Mouse (Mus musculus) heart, embryonic 10.5 days (tissue): ENCODE measurements around the gene Upf1. TPM values are rescaled to one million over a fixed set of nuclear protein-coding genes. Genes with fewer than 3 reads are reported as not detected.

Experiments
- polyA plus RNA-seq: library from polyadenylated mRNA; unstranded; fragments of >200 nt; fragmentation: Nextera tagmentation; extraction: Ambion mirVana; gene quantifications from 2 replicates; pipeline ENCODE4 v1.2.1, GENCODE M21; 2016

The Upf1 gene
- polyA plus RNA-seq, 1 experiment from 2014 or later, result 19.8 TPM

Other genes starting within 250 kb of the Upf1 start
- 0.06 and 0.29 TPM in 2 replicates for gene Ncan, start 232.4 kb downstream of the Upf1 start, polyA plus RNA-seq
- 35.4 and 39.6 TPM in 2 replicates for gene Nr2c2ap, start 221.9 kb downstream of the Upf1 start, polyA plus RNA-seq
- gene Rfxank, start 214.1 kb downstream of the Upf1 start, polyA plus RNA-seq, result 16.5 and 18.3 TPM in 2 replicates
- gene Borcs8, start 213.8 kb downstream of the Upf1 start, polyA plus RNA-seq, result 39.6 and 43.9 TPM in 2 replicates
- 0.23 and 0.53 TPM in 2 replicates for gene Mef2b, start 213.6 kb downstream of the Upf1 start, polyA plus RNA-seq
- 93.9 and 123 TPM in 2 replicates for gene Tmem161a, start 180.9 kb downstream of the Upf1 start, polyA plus RNA-seq
- gene Slc25a42, start 141.0 kb downstream of the Upf1 start, polyA plus RNA-seq, result 5.8 and 9.5 TPM in 2 replicates
- gene Sugp2, start 119.1 kb downstream of the Upf1 start, polyA plus RNA-seq, result 34.7 and 34.8 TPM in 2 replicates
- 29.5 and 31.6 TPM in 2 replicates for gene Armc6, start 118.8 kb downstream of the Upf1 start, polyA plus RNA-seq
- gene Homer3, start 70.5 kb downstream of the Upf1 start, polyA plus RNA-seq, result 42.7 and 80.5 TPM in 2 replicates
- 40.5 and 47.5 TPM in 2 replicates for gene Ddx49, start 50.8 kb downstream of the Upf1 start, polyA plus RNA-seq
- gene Cope, start 50.8 kb downstream of the Upf1 start, polyA plus RNA-seq, result 379 and 398 TPM in 2 replicates
- 1.4 TPM in 2 replicates for gene Cers1, start 37.5 kb downstream of the Upf1 start, polyA plus RNA-seq
- gene Gdf1, start 23.5 kb downstream of the Upf1 start, polyA plus RNA-seq, result 1.9 and 4.2 TPM in 2 replicates
- gene Comp, start 20.3 kb upstream of the Upf1 start, polyA plus RNA-seq, result 0.43 and 1.2 TPM in 2 replicates
- gene Crtc1, start 86.3 kb upstream of the Upf1 start, polyA plus RNA-seq, result 13.0 and 15.8 TPM in 2 replicates
- gene Klhl26, start 123.7 kb upstream of the Upf1 start, polyA plus RNA-seq, result 15.6 and 15.7 TPM in 2 replicates
- 1.2 and 3.6 TPM in 2 replicates for gene Tmem59l, start 134.1 kb upstream of the Upf1 start, polyA plus RNA-seq
- 1.8 and 3.2 TPM in 2 replicates for gene Crlf1, start 139.9 kb upstream of the Upf1 start, polyA plus RNA-seq
- 127 and 128 TPM in 2 replicates for gene Rex1bd, start 153.5 kb upstream of the Upf1 start, polyA plus RNA-seq
- 751 and 801 TPM in 2 replicates for gene Uba52, start 157.5 kb upstream of the Upf1 start, polyA plus RNA-seq
- 295 and 310 TPM in 2 replicates for gene Fkbp8, start 174.4 kb upstream of the Upf1 start, polyA plus RNA-seq
- 67.0 and 68.3 TPM in 2 replicates for gene Kxd1, start 174.7 kb upstream of the Upf1 start, polyA plus RNA-seq
- gene Ell, start 186.2 kb upstream of the Upf1 start, polyA plus RNA-seq, result 15.8 and 18.5 TPM in 2 replicates
- gene Isyna1, start 241.1 kb upstream of the Upf1 start, polyA plus RNA-seq, result 192 and 214 TPM in 2 replicates